Mouse (Mus musculus) T-cell, adult 66 days (primary cell): ENCODE measurements around the gene Gbx2. TPM values are rescaled to one million over a fixed set of nuclear protein-coding genes. Genes with fewer than 3 reads are reported as not detected.

Source experiments
- total RNA-seq, 2 experiments: library from RNA; stranded (reverse); gene quantifications; 3 replicates in 1 of 2; 4 replicates in 1 of 2; pipeline ENCODE4 v1.2.4; 2023

Gbx2 gene
- total RNA-seq: not detected

DNA sequence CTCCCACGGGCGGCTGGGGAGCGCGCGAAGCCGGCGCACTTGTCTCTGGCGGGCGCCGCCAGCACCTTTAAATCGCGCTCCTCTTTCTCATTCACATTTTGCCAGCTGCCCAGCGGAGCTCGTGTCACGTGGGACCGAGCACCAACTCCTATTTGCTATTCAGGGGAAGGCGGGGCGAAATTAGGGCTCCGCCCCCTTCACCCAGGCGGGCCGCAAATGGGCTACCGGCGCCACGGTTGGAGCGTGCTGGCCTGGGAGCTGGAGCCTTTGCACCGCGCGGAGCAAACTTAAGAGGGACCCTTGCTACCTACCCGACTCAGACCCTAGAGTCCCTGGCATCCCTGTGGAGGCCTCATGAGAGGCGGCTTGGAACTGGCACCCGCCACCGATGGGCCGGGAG, at the start of gene Gbx2:
TSS of gene Gbx2 (minus strand) at position 60 of the 400 bp plus-strand sequence.

Other genes starting within 250 kb of the Gbx2 start
- gene Asb18, start 83.5 kb upstream of the Gbx2 start, total RNA-seq: under 1 TPM in 1 of 2 experiments, not detected in 1; 0.18 TPM
- not detected for gene Iqca, start 222.2 kb upstream of the Gbx2 start, total RNA-seq